Mouse (Mus musculus) embryo, embryonic 9.5 days (tissue): ENCODE results near the gene Igsf10.

Experiments used
- DNase-seq: peaks from one replicate; pipeline ENCODE4 v3.0.0-alpha.2; 2017; ENCODE audit errors: extremely low spot score

Gene Igsf10

DNA sequence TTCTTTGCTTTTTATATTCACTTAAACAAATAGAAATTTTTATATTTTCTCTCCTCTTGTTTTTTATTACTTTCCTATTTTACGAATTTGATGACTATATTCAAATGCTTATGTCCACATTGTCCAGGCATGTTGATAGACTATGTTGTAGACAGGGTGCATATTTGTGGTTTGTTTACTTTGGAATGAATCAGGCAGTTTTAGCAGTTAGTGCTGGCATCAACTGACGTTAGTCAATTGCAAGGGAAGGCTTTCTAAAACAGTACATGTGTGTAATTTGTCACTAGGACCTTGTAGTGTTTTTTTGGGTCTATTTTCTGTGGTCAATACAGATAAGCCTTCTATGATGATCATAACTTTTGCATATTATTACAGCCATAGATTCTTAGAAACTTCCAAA is 53.6 kb downstream of the Igsf10 start:
- no peak for DNase-seq

DNA sequence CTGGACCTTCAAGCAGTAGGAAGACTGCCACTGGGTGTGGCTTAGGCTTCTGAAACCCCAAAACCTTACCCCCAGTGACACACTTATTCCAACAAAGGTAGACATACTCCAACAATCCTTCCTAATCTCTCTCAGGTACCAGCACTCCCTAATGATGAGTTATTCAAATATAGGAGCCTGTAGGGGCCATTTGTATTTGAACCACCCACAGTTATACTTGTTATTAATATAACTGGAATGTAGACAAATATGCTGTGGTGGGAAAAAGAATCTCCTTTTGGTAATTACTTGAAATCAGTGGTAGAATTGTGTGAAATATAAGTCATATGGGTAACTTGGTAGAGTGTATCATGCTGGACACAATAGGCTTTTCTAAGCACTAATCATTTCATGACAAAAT is 65.6 kb downstream of the Igsf10 start:
- DNase-seq = no peak

DNA sequence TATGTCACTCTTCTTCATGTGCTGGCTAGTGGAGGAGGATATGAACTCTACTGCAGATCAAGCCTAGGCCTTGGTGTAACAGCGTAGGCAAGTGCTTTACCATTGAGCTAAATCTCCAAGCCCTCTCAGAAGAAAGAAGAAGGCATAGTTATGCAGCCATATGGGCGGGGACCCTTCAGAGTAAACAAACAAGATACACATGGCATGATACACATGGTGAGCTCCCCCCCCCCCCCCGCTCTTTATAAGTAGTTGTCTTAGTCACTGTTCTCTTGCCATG is 66.0 kb downstream of the Igsf10 start:
- no peak for DNase-seq

DNA sequence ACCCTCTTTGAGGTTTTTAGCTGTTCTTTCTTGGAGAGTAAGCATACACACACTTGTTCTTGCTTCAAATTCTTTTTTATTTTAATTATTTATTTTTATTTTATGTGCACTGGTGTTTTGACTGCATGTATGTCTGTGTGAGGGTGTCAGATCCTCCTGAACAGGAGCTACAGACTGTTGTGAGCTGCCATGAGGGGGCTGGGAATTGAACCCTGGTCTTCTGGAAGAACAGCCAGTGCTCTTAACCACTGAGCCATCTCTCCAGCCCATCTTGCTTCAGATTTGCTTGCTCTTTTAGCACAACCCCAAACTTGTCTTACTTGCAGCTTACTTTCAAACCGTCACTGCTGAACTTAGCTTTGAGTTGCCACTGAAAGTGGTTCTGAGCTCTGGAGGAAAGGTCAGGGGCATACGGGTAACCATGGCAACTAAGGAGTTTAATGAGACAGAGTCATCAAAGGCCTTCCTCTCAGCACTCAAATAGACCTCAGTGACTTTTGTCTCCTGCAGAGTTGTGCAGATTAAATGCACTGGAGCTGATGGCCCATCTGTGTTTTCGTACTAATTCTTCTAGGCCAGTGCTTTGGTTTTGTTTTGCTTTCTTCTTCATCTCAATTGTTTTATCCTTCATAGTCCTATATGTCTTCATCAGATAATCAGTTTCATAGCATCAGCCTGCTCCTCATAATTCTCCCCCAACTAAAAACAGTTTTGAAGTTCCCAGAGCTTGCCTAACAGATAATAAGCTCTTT is 66.5 kb downstream of the Igsf10 start:
- peak; percentile 39 for DNase-seq

DNA sequence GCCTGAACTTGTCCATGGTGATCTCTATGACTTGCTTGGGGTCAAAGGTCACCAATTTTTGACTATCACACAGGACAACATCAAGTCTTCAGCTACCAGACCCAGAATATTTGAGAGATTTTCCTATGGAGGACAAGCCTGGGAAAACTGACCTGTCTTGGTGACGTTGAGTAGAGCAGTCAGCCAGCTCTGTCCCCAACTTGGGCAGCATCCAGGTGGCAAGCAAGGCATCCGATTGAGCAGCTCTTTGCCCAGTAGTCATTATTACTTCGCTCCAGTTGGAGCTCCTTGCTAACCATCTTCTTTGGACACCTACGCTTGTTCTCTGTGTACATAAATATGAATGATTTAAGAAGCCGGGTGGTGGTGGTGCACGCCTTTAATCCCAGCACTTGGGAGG is 73.4 kb downstream of the Igsf10 start:
- DNase-seq = no peak
